Mouse (Mus musculus): ENCODE measurements around the gene Cyth3.

Gene Cyth3

GRCm38 (mm10) chr5:143621893-143622622 lies at the start of gene Cyth3:
TSS of gene Cyth3 (plus strand) at chr5:143622447.
- peak; percentile 95 for DNase-seq (ENCODE audit: low spot score)

DNA sequence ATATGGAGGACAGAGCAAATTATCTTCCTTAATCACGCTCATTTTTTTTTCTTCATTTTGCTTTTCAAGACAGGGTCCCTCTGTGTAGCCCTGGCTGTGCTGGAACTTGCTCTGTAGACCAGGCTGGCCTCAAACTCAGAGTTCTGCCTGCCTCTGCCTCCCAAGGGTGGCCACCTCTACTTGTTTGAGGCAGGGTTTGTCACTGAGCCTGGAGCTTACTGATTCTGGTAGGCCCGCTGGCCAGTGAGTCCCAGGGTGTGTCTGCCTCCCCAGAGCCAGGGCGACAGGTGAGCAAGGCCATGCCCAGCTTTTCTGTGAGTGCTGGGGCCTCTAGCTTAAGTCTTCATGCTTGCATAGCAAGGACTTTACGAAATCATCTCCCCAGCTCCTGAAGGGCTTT lies 49.2 kb upstream of the Cyth3 start:
- DNase-seq (ENCODE audit: low spot score), result no peak

- peak; percentile 86 for DNase-seq (ENCODE audit: low spot score)
These were observed 47.7 kb upstream of the Cyth3 start for GRCm38 (mm10) chr5:143574261-143575178.

- DNase-seq (ENCODE audit: low spot score), result peak; percentile 41
These were observed 42.6 kb upstream of the Cyth3 start for GRCm38 (mm10) chr5:143579537-143580203.

- no peak for DNase-seq (ENCODE audit: low spot score)
These were observed 41.3 kb upstream of the Cyth3 start for GRCm38 (mm10) chr5:143580982-143581381.

- DNase-seq (ENCODE audit: low spot score), result no peak
These were observed 40.4 kb upstream of the Cyth3 start for GRCm38 (mm10) chr5:143581874-143582273.

- DNase-seq (ENCODE audit: low spot score), result no peak
These were observed 39.2 kb upstream of the Cyth3 start for GRCm38 (mm10) chr5:143583081-143583480.

DNA sequence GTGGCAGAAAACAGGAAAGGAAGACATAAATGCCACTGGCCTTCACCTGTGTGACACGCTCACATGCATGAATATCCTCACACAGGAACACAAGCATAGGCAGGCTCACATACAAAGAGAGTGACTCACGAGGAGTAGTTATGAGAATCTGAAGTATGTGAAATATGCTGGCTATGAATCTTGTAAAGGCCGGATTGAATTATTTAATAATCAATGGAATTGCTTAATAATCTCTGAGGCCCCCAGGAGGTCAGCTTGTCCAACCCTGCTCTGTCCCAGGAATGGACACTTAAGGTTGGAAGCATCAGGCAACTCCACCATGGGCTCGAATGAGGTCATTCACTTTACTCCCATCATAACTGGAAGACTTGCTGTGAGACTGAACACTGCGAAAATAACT lies 37.3 kb upstream of the Cyth3 start:
- no peak for DNase-seq (ENCODE audit: low spot score)

- DNase-seq (ENCODE audit: low spot score), result peak; percentile 68
These were observed 35.9 kb upstream of the Cyth3 start for GRCm38 (mm10) chr5:143586386-143586785.

DNA sequence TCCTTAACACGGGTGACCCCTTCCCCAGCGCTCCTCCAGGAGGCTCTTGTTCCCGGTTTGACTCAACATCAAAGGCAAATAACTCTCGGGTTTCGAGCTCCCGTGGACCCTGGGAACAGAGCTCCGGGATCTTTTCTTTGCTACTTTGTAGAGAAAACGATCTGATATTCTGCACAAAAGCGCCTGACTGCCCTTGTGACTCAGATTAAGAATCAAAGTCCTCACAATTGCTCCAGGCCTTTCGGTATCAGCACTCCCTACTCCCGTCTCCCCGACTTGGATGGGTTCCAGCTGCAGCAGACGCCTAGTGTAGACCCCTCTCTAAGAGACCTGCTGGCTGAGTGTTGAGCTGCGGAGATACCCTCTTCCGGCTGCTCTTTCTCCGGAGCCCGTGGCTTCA lies 33.1 kb upstream of the Cyth3 start:
- no peak for DNase-seq (ENCODE audit: low spot score)

- no peak for DNase-seq (ENCODE audit: low spot score)
These were observed 29.3 kb upstream of the Cyth3 start for GRCm38 (mm10) chr5:143592926-143593325.

GRCm38 (mm10) chr5:143593563-143594146 lies 28.6 kb upstream of the Cyth3 start:
- DNase-seq (ENCODE audit: low spot score), result peak; percentile 28

DNA sequence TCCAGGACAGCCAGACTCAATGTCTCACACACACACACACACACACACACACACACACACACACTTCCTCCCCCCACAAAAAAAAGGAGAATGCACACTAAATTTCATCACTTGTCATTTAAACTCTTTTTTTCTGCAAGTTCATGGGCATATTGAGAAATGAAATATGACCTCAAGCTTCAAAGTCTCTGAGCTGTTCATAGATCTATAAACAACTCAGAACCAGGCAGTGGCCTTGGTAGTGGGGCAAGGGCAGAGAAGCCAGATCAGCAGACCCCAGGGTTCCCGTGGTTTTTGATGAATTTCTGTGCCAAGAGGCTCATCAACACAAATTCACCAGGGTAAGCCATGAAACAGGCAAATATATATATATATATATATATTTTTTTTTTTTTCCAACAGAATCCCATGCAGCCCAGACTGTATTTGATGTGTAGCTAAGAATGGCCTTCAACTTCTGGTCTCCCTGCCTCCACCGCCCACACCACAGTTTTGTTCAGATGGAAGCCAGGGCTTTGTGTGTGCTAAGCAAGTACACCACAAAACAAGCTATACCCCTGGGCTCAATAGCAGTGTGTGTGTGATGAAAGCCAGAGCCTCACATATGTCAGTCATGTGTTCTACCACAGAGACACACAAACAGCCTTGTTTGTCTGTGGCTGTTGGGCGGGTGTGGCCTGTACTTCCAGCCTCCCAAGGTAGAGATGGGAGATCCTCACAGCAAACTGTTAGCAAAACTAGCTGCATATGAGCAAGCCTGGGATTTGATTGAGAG lies 27.8 kb upstream of the Cyth3 start:
- DNase-seq (ENCODE audit: low spot score), result no peak

DNA sequence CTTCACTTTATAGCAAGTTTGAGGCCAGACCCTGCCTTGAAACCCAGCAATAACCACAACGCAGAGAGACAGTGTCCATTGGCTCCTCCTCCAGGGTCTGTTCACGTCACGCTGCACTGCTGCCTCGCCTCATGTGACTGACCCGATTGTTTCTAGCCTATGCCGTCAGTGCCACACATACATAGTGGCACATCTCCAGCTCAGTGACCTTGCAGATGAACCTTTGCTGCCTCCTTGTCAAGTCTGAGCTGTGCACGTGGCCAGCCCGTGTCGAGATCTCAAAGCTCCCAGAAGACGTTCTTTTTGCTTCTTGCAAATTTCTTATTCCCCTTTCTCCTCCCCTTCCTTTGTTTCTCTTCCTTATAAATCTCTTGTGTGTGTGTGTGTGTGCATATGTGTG lies 20.2 kb upstream of the Cyth3 start:
- DNase-seq (ENCODE audit: low spot score), result no peak

- no peak for DNase-seq (ENCODE audit: low spot score)
These were observed 18.0 kb upstream of the Cyth3 start for GRCm38 (mm10) chr5:143604157-143604774.

- DNase-seq (ENCODE audit: low spot score), result no peak
These were observed 15.5 kb upstream of the Cyth3 start for GRCm38 (mm10) chr5:143606756-143607155.

GRCm38 (mm10) chr5:143608175-143608574 lies 14.1 kb upstream of the Cyth3 start:
- no peak for DNase-seq (ENCODE audit: low spot score)

DNA sequence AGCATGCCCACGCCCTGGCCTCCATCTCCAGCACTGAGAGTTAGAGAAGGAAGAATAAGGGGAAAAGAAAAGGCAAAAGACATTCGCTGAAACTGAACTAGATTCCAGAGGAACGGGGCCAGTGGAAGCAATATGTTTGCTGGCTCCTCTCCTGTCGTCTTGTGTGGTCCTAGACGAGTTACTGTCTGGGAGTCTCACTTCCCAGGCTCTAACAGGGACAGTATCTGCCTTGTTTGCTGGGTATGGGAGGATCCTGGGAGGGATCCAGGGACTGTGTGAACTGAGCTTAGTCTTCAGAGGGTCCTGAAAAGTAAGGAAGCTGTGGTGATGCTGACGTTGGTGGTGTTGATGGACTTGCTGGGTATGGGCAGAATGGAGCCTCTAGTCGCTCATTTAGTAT lies 10.3 kb upstream of the Cyth3 start:
- no peak for DNase-seq (ENCODE audit: low spot score)

DNA sequence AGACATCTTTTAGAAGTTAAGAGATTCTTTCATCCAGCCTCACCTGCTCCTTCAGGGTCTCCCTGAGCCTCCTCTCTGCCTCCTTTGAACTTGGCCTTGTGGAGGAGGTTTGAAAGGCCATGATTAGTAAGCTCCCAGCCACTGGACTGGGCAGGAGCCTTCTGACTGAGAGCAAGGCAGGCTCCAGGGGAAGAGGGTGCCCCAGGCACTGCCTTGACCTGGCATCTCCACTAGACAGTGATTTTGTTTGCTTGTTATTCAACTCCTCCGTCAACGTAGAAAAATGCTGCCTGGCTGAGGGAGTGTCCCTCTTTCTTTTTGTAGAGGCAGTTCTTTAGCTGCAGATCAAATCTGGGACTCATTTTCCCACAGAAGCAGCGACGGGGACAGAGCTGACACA lies 9.0 kb upstream of the Cyth3 start:
- DNase-seq (ENCODE audit: low spot score), result no peak

DNA sequence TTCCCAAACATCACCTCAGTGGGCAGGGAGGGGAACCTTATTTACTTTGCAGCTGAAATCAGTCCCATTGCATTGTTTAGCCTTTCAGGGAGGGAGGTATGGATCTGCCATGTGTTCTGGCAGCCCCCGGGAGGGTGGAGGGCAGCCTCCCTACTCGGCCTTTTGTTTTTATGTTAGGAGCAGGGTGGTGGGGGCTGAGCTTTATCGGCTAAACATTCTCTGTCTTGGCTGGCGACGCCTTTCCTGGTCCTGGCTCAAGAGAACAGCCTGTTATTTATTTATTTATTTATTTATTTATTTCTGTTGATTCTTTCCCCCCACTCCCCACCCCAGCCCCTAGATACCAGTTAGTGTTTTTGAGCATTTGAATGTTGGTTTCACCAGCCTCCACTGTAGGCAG lies 7.7 kb upstream of the Cyth3 start:
- DNase-seq (ENCODE audit: low spot score), result no peak

DNA sequence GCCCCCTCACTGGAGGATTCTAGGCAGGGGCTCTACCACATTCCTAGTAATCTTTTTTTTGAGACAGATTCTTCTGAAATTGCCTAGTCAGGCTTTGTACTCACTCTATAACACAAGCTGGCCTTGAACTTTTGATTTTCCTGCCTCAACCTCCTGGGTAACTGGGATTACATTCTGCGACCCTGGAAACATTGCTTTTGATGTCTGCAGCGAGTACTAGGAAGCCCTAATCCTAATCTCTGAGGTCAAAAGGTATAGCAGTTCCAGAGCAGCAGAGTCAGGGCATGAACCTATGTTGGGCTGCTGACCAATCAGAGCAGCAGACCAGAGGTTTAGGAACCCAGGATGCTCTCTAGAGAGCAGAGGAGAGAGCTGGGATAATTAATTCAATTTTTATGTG lies 6.9 kb upstream of the Cyth3 start:
- no peak for DNase-seq (ENCODE audit: low spot score)
